Mouse (Mus musculus) liver, postnatal 0 days (tissue): ENCODE data around the gene Hgfac. TPM values are rescaled to one million over a fixed set of nuclear protein-coding genes. Genes with fewer than 3 reads are reported as not detected.

ENCODE experiments used
- ATAC-seq: fragments of 200-750 bp; cut with Nextera tagmentation; 2 replicates; pipeline ENCODE4 v1.8.0; 2017; ENCODE audit warnings: mild to moderate bottlenecking, moderate library complexity
- DNase-seq: peaks from one replicate; pipeline ENCODE4 v3.0.0-alpha.2; 2016
- H3K27ac ChIP-seq: fragments of 300-500 bp; sonication (generic); 2 replicates; pipeline ENCODE4 v1.5.1; 2014; ENCODE audit warnings: antibody characterized with exemption, moderate library complexity, mild to moderate bottlenecking, low read depth
- H3K27me3 ChIP-seq: fragments of 300-500 bp; sonication (generic); 2 replicates; pipeline ENCODE4 v1.6.1; 2014; ENCODE audit warnings: low read length, control low read depth, mixed read lengths; ENCODE audit not compliant: insufficient read depth
- H3K36me3 ChIP-seq: fragments of 300-500 bp; sonication (generic); replicated peaks from 2 replicates; pipeline ENCODE4 v1.6.1; 2014; ENCODE audit warnings: mild to moderate bottlenecking, control low read depth, low read length, moderate library complexity, mixed read lengths; ENCODE audit not compliant: insufficient read depth
- H3K4me1 ChIP-seq: fragments of 300-500 bp; sonication (generic); 2 replicates; pipeline ENCODE4 v1.6.1; 2014; ENCODE audit warnings: antibody characterized with exemption, mild to moderate bottlenecking, control low read depth; ENCODE audit not compliant: insufficient read depth
- H3K4me2 ChIP-seq: fragments of 300-500 bp; sonication (generic); 2 replicates; pipeline ENCODE4 v1.6.1; 2014; ENCODE audit warnings: low read depth, mild to moderate bottlenecking, low read length, moderate library complexity, mixed read lengths
- H3K4me3 ChIP-seq: fragments of 300-500 bp; sonication (generic); 2 replicates; pipeline ENCODE4 v1.5.1; 2014; ENCODE audit warnings: low read depth, low read length
- H3K9ac ChIP-seq: fragments of 300-500 bp; sonication (generic); replicated peaks from 2 replicates; pipeline ENCODE4 v1.6.1; 2014; ENCODE audit warnings: mild to moderate bottlenecking, moderate library complexity
- H3K9me3 ChIP-seq: fragments of 300-500 bp; sonication (generic); 2 replicates; pipeline ENCODE4 v1.6.1; 2016; ENCODE audit warnings: mild to moderate bottlenecking, control low read depth, low read length, mixed read lengths
- CTCF ChIP-seq: sonication (generic); IDR thresholded peaks from 2 replicates; pipeline ENCODE4 v1.5.1; 2016; ENCODE audit warnings: antibody characterized with exemption, low read depth
- EP300 ChIP-seq: IDR thresholded peaks from 2 replicates; pipeline ENCODE4 v1.6.1; 2016; ENCODE audit warnings: antibody characterized with exemption, low read depth, mild to moderate bottlenecking
- WGBS: fragments of 180-500 bp; shearing (Covaris S2); extraction: QIAGEN DNeasy Blood & Tissue Kit; methylation state at CpG from one replicate; pipeline ENCODE4 v1.1.7; 2014; ENCODE audit not compliant: insufficient replicate concordance; 5-methylcytosine and 5-hydroxymethylcytosine counted together
- polyA plus RNA-seq: library from polyadenylated mRNA; unstranded; fragments of >200 nt; fragmentation: Nextera tagmentation; extraction: Ambion mirVana; gene quantifications from 2 replicates; pipeline ENCODE4 v1.2.1, GENCODE M21; 2015

Hgfac gene
- polyA plus RNA-seq, 1 experiment from 2014 or later, result 304 TPM

DNA sequence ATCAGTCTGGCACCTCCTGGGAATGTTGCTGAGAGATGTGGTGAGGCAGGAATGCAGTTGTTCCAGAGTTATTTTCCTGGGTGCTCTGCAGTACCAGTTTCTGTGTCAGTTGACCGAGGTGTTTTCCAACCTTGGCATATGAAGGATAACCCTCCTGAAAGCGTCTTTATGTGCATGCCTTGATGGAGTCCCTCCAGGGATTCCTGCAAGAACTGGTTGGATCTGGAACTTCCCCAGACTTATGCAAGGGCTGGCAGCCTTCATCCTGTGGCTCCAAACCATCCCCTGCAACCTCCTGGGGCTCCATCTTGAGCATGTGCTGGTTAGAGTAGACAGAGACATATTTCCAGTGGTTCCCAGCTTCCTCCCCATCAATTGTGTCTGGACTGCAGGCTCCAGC is 36.5 kb upstream of the Hgfac start:
- Histone ChIP-seq H3K4me3 (no peak overlapping the region), H3K9ac (no peak overlapping the region), H3K4me1 (peaks cover 4% of the 10 kb centered on the region), H3K9me3 (no peaks in the 10 kb centered on the region), H3K36me3 (peaks cover 2% of the 10 kb centered on the region; the same call in 1 of the 2 replicates), H3K4me2 (no peak overlapping the region), H3K27me3 (no peaks in the 10 kb centered on the region), H3K27ac (no peak overlapping the region)
- no peak for ATAC-seq
- 89% methylated on average over 2 of the region's 2 CpGs for WGBS
- DNase-seq, result no peak
- no peak for TF ChIP-seq CTCF
- no peak for TF ChIP-seq EP300

DNA sequence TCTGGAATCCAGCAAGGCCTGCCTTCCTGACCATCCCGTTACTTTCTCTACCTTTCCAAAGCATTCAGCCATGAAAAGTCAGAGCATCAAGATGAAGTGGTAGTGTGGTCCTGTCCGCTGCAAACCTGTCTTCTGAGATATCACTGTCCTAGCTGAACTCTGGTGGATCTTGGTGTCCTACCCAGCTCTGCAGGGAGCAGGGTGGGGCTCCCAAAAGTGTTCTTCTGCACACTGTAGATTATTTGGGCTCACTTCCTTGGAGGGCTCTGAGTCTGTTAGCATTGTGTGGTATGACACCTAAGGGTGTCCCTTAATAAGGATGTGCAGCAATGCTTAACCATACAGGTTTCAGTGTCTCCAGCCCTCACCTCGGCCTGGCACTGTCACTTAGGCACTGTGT is 35.6 kb upstream of the Hgfac start:
- WGBS, result 88% methylated on average over 3 of the region's 3 CpGs
- H3K4me2 ChIP-seq, result no peak overlapping the region
- no peak overlapping the region for H3K9ac ChIP-seq
- DNase-seq (no peak), ATAC-seq (no peak)
- H3K27ac ChIP-seq, result no peak overlapping the region
- TF ChIP-seq CTCF (no peak), EP300 (no peak)
- H3K9me3 ChIP-seq, result no peaks in the 10 kb centered on the region
- H3K4me3 ChIP-seq, result no peak overlapping the region
- peaks cover 2% of the 10 kb centered on the region; the same call in 1 of the 2 replicates for H3K36me3 ChIP-seq
- H3K4me1 ChIP-seq, result peaks cover 4% of the 10 kb centered on the region
- no peaks in the 10 kb centered on the region for H3K27me3 ChIP-seq

GRCm38 (mm10) chr5:35006599-35006998 is 34.7 kb upstream of the Hgfac start:
- Histone ChIP-seq H3K4me2 (no peak overlapping the region), H3K4me3 (no peak overlapping the region), H3K27ac (peak overlapping the region; percentile 29; the same call in 1 of the 2 replicates), H3K36me3 (peaks cover 6% of the 10 kb centered on the region), H3K4me1 (peaks cover 8% of the 10 kb centered on the region), H3K9ac (no peak overlapping the region), H3K27me3 (no peaks in the 10 kb centered on the region), H3K9me3 (no peaks in the 10 kb centered on the region)
- 60% methylated on average over 2 of the region's 2 CpGs for WGBS
- peak; percentile 87 for ATAC-seq
- DNase-seq, result peak; percentile 35
- TF ChIP-seq CTCF (no peak), EP300 (peak; percentile 57)

DNA sequence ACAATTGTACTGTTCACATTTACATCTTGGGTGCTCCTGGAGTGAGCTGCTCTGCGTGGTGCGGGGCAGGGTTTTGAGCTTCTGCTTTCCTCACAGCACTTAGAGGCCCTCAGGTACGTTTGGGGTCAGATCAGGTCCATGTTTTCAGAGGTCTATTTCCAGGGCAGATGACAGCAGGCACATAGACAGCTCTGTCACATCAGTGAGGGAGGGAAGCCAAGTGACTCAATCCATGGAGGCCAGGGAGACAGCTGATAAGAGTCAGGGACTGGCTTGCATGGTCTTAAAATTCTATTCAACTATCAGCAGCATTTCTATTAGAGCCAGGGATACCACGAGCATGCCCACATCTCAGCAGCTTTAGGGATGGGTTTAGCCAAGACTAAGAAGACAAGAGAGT is 32.1 kb upstream of the Hgfac start:
- H3K27ac ChIP-seq, result no peak overlapping the region
- H3K4me3 ChIP-seq, result no peak overlapping the region
- no peak for ATAC-seq
- H3K9ac ChIP-seq, result no peak overlapping the region
- H3K9me3 ChIP-seq, result no peaks in the 10 kb centered on the region
- no peak for DNase-seq
- TF ChIP-seq CTCF (no peak), EP300 (no peak)
- 87% methylated on average over 4 of the region's 4 CpGs for WGBS
- peaks cover 6% of the 10 kb centered on the region; the same call in 1 of the 2 replicates for H3K36me3 ChIP-seq
- H3K4me1 ChIP-seq, result peaks cover 4% of the 10 kb centered on the region
- no peak overlapping the region for H3K4me2 ChIP-seq
- H3K27me3 ChIP-seq, result no peaks in the 10 kb centered on the region

GRCm38 (mm10) chr5:35010656-35011055 is 30.7 kb upstream of the Hgfac start:
- no peak overlapping the region for H3K4me3 ChIP-seq
- H3K4me1 ChIP-seq, result peaks cover 4% of the 10 kb centered on the region
- H3K9ac ChIP-seq, result no peak overlapping the region
- DNase-seq, result peak; percentile 62
- no peaks in the 10 kb centered on the region for H3K27me3 ChIP-seq
- TF ChIP-seq CTCF (no peak), EP300 (no peak; the same call in 1 of the 2 replicates)
- WGBS, result 62% methylated on average over 5 of the region's 5 CpGs
- no peaks in the 10 kb centered on the region for H3K9me3 ChIP-seq
- H3K27ac ChIP-seq, result no peak overlapping the region
- peaks cover 6% of the 10 kb centered on the region; the same call in 1 of the 2 replicates for H3K36me3 ChIP-seq
- H3K4me2 ChIP-seq, result no peak overlapping the region
- peak; percentile 89 for ATAC-seq

GRCm38 (mm10) chr5:35011156-35011923 is 30.0 kb upstream of the Hgfac start:
- 89% methylated on average over 6 of the region's 6 CpGs for WGBS

More at GRCm38 (mm10) chr5:35011156-35011923, 30.0 kb upstream of the Hgfac start:
- Histone ChIP-seq H3K4me3 (no peak overlapping the region), H3K27ac (no peak overlapping the region), H3K4me1 (peaks cover 4% of the 10 kb centered on the region), H3K9me3 (no peaks in the 10 kb centered on the region), H3K36me3 (peaks cover 8% of the 10 kb centered on the region; the same call in 1 of the 2 replicates), H3K27me3 (no peaks in the 10 kb centered on the region), H3K4me2 (no peak overlapping the region), H3K9ac (no peak overlapping the region; the same call in 1 of the 2 replicates)
- DNase-seq, result no peak
- ATAC-seq, result no peak
- TF ChIP-seq EP300 (no peak), CTCF (no peak)
